Mouse (Mus musculus): ENCODE measurements at regions not wholly inside any gene's neighbourhood (a gene's known extent, or its start where the extent isn't known, plus 50 kb on each side); places are given as distances from the start of the nearest gene placed in this dataset.

DNA sequence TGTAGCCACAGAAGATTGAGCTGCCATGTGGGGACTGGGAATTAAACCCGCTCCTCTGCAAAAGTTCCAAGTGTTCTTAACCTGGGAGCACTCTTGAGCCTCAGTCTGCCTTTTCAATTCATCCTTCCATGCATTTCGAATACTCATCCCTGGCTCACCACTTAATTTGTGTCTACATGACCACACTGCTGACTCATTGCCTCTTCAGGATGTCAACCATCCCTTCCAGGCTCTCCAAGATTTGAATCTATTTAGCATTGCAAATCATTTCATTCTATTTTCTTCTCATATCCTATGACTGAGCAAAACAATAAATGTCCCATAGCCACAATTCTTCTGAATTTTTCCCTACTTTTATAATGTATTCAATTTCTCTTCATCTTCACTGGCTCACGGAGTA lies 420.4 kb upstream of the Nox3 start:
- no peak for TF ChIP-seq FLI1 (IDR thresholded peaks at IDR 0.05; ENCODE audit: low read length)
- no peak for TF ChIP-seq GATA1 (IDR thresholded peaks at IDR 0.05; ENCODE audit: borderline replicate concordance, low read length)
